ENCODE assay signal across 22 mouse cellular contexts in genomic region chr2:103289407-103289950, GRCm38 (mm10). TPM values are rescaled to one million over a fixed set of nuclear protein-coding genes. Genes with fewer than 3 reads are reported as not detected.
DNase-seq lines count a peak whose midpoint lies in the region; ATAC-seq and TF ChIP-seq lines count a peak whose summit lies in the region.
"Had no signal": no experiment of that assay in that cellular context is flagged by ENCODE, and none has a peak within 500 bp of the region (broad histone marks: within the 10 kb centered on the region; RNA-seq: fewer than 3 reads in every experiment).

No protein-coding gene starts in this region.

- H3K27me3 ChIP-seq in stomach, embryonic 14.5 days (ENCODE audit: control insufficient read depth, insufficient read depth, low read length): no peaks in the 10 kb centered on the region
- H3K27me3 ChIP-seq in stomach, postnatal 0 days (ENCODE audit: control insufficient read depth, insufficient read depth, low read length): no peaks in the 10 kb centered on the region
- no peaks in the 10 kb centered on the region for H3K27me3 ChIP-seq in kidney, embryonic 15.5 days
- H3K27me3 ChIP-seq in forebrain, embryonic 13.5 days: 0 out of 2 replicates have a peak, but pooled peaks cover 4% of the 10 kb centered on the region
- H3K27me3 ChIP-seq: embryonic facial prominence, embryonic 12.5 days; neural tube, embryonic 12.5 days had no signal

- no peak overlapping the region for H3K27ac ChIP-seq in stomach, embryonic 14.5 days (ENCODE audit: low read length)
- no peak overlapping the region for H3K27ac ChIP-seq in stomach, postnatal 0 days (replicated peaks)
- H3K27ac ChIP-seq in kidney, embryonic 15.5 days: peak overlapping the region; percentile 11; the same call in 1 of the 2 replicates
- H3K27ac ChIP-seq in forebrain, embryonic 13.5 days: no peak overlapping the region
- H3K27ac ChIP-seq: embryonic facial prominence, embryonic 12.5 days; layer of hippocampus, adult 2 months; left cerebral cortex, adult 2 months; neural tube, embryonic 12.5 days had no signal

- intact Hi-C loops in left cerebral cortex, postnatal 14 days (cut with DNase I): no loop called here

- TF ChIP-seq EP300 in stomach, postnatal 0 days (optimal IDR thresholded peaks at IDR 0.05): no peak

- WGBS in stomach, embryonic 14.5 days: 43% methylated on average over 7 of the region's 7 CpGs
- 33% methylated on average over 7 of the region's 7 CpGs for WGBS in stomach, postnatal 0 days
- WGBS in kidney, embryonic 15.5 days: 53% methylated on average over 7 of the region's 7 CpGs
- 90% methylated on average over 7 of the region's 7 CpGs for WGBS in forebrain, embryonic 13.5 days

- no peaks in the 10 kb centered on the region for H3K9me3 ChIP-seq in stomach, embryonic 14.5 days (ENCODE audit: control insufficient read depth, low read depth, low read length)
- no peaks in the 10 kb centered on the region for H3K9me3 ChIP-seq in stomach, postnatal 0 days (ENCODE audit: control insufficient read depth, low read length)
- no peaks in the 10 kb centered on the region for H3K9me3 ChIP-seq in kidney, embryonic 15.5 days (replicated peaks)
- H3K9me3 ChIP-seq in forebrain, embryonic 13.5 days (replicated peaks): no peaks in the 10 kb centered on the region
- H3K9me3 ChIP-seq: embryonic facial prominence, embryonic 12.5 days; megakaryocyte, embryonic 14.5 days; neural tube, embryonic 12.5 days had no signal

- peak; percentile 10 for DNase-seq in heart, postnatal 4 days
- no peak for DNase-seq in heart, adult 9 months (ENCODE audit: low spot score in 2 of 2)
- no peak for DNase-seq in stomach, postnatal 0 days (ENCODE audit: low spot score)
- no peak for DNase-seq in left cerebral cortex, postnatal 14 days (ENCODE audit: low spot score in 2 of 2)
- DNase-seq: adrenal gland, postnatal 25 days; cerebellum, postnatal 10 days; liver; lung, adult 18-20 months; right cerebral cortex, postnatal 25 days; thymus, adult 2 months had no signal

- peaks cover 16% of the 10 kb centered on the region for H3K4me1 ChIP-seq in stomach, embryonic 14.5 days (ENCODE audit: control insufficient read depth, insufficient read depth, low read length)
- peaks cover 13% of the 10 kb centered on the region for H3K4me1 ChIP-seq in stomach, postnatal 0 days (replicated peaks; ENCODE audit: control insufficient read depth, insufficient read depth)
- H3K4me1 ChIP-seq in kidney, embryonic 15.5 days: peaks cover 32% of the 10 kb centered on the region
- peaks cover 12% of the 10 kb centered on the region for H3K4me1 ChIP-seq in forebrain, embryonic 13.5 days
- H3K4me1 ChIP-seq: embryonic facial prominence, embryonic 12.5 days; megakaryocyte, embryonic 14.5 days; neural tube, embryonic 12.5 days had no signal

- no peak overlapping the region for H3K4me2 ChIP-seq in stomach, embryonic 14.5 days (replicated peaks; ENCODE audit: low read depth, low read length)
- H3K4me2 ChIP-seq in stomach, postnatal 0 days (replicated peaks; ENCODE audit: low read depth): no peak overlapping the region
- H3K4me2 ChIP-seq in kidney, embryonic 15.5 days: no peak overlapping the region
- no peak overlapping the region for H3K4me2 ChIP-seq in forebrain, embryonic 13.5 days
- H3K4me2 ChIP-seq: embryonic facial prominence, embryonic 12.5 days; neural tube, embryonic 12.5 days had no signal

- no peak for TF ChIP-seq CTCF in stomach, postnatal 0 days (IDR thresholded peaks at IDR 0.05; ENCODE audit: low read depth)

- H3K36me3 ChIP-seq in stomach, embryonic 14.5 days (ENCODE audit: control insufficient read depth, insufficient read depth, low read length): no peaks in the 10 kb centered on the region
- H3K36me3 ChIP-seq in stomach, postnatal 0 days (ENCODE audit: control insufficient read depth, insufficient read depth, low read length): no peaks in the 10 kb centered on the region
- H3K36me3 ChIP-seq in kidney, embryonic 15.5 days: no peaks in the 10 kb centered on the region
- H3K36me3 ChIP-seq in forebrain, embryonic 13.5 days (ENCODE audit: poor library complexity, severe bottlenecking): no peaks in the 10 kb centered on the region
- H3K36me3 ChIP-seq: embryonic facial prominence, embryonic 12.5 days; neural tube, embryonic 12.5 days had no signal

- H3K4me3 ChIP-seq in stomach, embryonic 14.5 days (ENCODE audit: low read depth, low read length): no peak overlapping the region
- no peak overlapping the region for H3K4me3 ChIP-seq in stomach, postnatal 0 days (ENCODE audit: low read depth, low read length)
- H3K4me3 ChIP-seq in kidney, embryonic 15.5 days (replicated peaks): no peak overlapping the region
- no peak overlapping the region for H3K4me3 ChIP-seq in forebrain, embryonic 13.5 days
- H3K4me3 ChIP-seq: embryonic facial prominence, embryonic 12.5 days; layer of hippocampus, adult 2 months; left cerebral cortex, adult 2 months; megakaryocyte, embryonic 14.5 days; neural tube, embryonic 12.5 days had no signal

- ATAC-seq in stomach, embryonic 14.5 days (ENCODE audit: insufficient number of reproducible peaks, insufficient read depth, low FRiP score, low read depth): peak; percentile 76; the same call in 1 of the 2 replicates
- ATAC-seq in stomach, postnatal 0 days (ENCODE audit: low FRiP score, low TSS enrichment): no peak
- ATAC-seq in kidney, embryonic 15.5 days (replicated peaks; ENCODE audit: low FRiP score): no peak
- no peak for ATAC-seq in forebrain, embryonic 13.5 days
- ATAC-seq: CD4-positive, CD25-positive, alpha-beta regulatory T cell, adult 4 months; inflammation-experienced regulatory T-cells, adult 6 months had no signal

- no peak overlapping the region for H3K9ac ChIP-seq in stomach, embryonic 14.5 days (replicated peaks; ENCODE audit: low read depth, low read length)
- H3K9ac ChIP-seq in stomach, postnatal 0 days (ENCODE audit: low read length): no peak overlapping the region
- H3K9ac ChIP-seq in kidney, embryonic 15.5 days: no peak overlapping the region
- H3K9ac ChIP-seq in forebrain, embryonic 13.5 days: no peak overlapping the region
- H3K9ac ChIP-seq: embryonic facial prominence, embryonic 12.5 days; neural tube, embryonic 12.5 days had no signal

RNA-seq across cellular contexts. Expression of gene Ehf, which starts 13.6 kb away (rescaled TPM):
- total RNA-seq in heart, postnatal 4 days (2021): not detected
- polyA plus RNA-seq in stomach, embryonic 14.5 days (2014; fragmentation: Nextera tagmentation; extraction: Ambion mirVana): 18.2 and 28.1 TPM in 2 replicates
- 56.8 and 65.4 TPM in 2 replicates for polyA plus RNA-seq in stomach, postnatal 0 days (2015; fragmentation: Nextera tagmentation; extraction: Ambion mirVana)
- polyA plus RNA-seq in kidney, embryonic 15.5 days (2015; fragmentation: Nextera tagmentation; extraction: Ambion mirVana): 22.2 and 27.5 TPM in 2 replicates
- 0.05 TPM in 1 of 2 replicates, not detected in the other for polyA plus RNA-seq in forebrain, embryonic 13.5 days (2015; fragmentation: Nextera tagmentation; extraction: Ambion mirVana)
- under 1 TPM; 0.13 to 0.25 TPM for total RNA-seq in left cerebral cortex, postnatal 14 days (2021)
- total RNA-seq: layer of hippocampus, adult 2 months had no signal
- polyA plus RNA-seq: forebrain, embryonic 11.5 days; hindbrain, embryonic 11.5 days; neural tube, embryonic 12.5 days had no signal

Comparison
In these comparisons a context has a peak if more than half of its experiments do, and no peak if none do; other contexts are left out.
1. RNA of gene Ehf, which starts 13.6 kb away (polyA plus RNA-seq): 56.8 to 65.4 TPM in stomach, postnatal 0 days, 22.2 to 27.5 TPM in kidney, embryonic 15.5 days and 18.2 to 28.1 TPM in stomach, embryonic 14.5 days; 0.05 TPM in forebrain, embryonic 13.5 days; every median in the first group is over 10 times any median in the second.